Mouse (Mus musculus) urinary bladder, postnatal 14 days (tissue): ENCODE data around the gene Iqce.

Source experiments
- DNase-seq: peaks from one replicate; pipeline ENCODE4 v3.0.0; 2021; ENCODE audit warnings: low spot score

Iqce gene

DNA sequence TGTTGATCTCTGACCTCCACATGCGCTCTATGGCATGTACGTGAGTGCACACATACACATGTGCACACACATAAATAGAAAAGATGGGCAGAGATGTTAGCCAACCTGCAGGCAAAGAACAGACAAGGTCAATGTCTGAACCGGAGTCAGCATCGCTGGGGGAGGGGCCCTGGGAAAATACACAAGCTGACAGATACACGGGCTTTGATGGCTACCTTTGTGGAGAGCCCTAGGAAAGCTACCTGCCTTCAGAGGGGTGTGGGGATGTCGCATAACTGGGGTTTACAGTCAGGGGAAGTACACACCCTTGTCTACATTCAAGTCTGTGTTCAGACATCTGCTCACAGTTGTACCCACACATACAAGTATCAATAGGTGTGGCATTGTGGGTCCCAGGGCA lies 63.7 kb downstream of the Iqce start:
- no peak for DNase-seq

DNA sequence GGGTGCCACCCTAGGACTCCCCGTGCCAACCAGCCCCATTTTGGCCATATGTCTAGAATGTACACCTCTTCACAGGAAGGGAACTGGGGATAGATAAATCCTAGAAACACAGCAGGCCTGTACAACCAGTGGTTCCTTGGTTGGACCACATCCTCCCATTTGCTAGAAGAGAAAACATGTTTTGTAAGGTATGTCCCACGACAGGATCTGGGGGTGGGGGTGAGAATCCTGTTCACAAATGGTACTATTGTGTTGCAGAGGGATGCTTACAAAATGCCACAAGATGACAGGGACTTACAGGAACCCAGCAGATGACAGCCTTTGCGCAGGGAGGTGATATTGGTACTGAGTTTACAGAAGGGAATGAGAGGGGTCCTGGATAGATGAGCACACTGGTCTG lies 64.2 kb downstream of the Iqce start:
- no peak for DNase-seq

DNA sequence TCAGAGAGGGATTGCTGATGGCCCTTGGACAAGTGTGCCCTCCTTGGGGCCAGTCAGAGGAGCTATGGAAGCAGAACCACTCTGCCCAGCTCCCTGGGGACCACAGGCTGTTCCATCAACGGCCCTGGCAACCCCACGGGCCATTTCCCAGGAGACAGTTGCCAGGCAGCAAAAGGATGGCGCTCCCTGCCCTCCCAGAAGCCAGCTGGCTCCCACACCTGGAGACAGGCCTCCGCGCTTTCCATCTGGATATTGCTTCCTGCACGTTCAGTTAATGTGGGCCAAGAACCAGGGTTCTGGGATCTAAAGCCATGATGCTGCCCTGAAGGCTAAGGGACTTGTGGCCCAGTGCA lies 65.1 kb downstream of the Iqce start:
- DNase-seq: no peak

DNA sequence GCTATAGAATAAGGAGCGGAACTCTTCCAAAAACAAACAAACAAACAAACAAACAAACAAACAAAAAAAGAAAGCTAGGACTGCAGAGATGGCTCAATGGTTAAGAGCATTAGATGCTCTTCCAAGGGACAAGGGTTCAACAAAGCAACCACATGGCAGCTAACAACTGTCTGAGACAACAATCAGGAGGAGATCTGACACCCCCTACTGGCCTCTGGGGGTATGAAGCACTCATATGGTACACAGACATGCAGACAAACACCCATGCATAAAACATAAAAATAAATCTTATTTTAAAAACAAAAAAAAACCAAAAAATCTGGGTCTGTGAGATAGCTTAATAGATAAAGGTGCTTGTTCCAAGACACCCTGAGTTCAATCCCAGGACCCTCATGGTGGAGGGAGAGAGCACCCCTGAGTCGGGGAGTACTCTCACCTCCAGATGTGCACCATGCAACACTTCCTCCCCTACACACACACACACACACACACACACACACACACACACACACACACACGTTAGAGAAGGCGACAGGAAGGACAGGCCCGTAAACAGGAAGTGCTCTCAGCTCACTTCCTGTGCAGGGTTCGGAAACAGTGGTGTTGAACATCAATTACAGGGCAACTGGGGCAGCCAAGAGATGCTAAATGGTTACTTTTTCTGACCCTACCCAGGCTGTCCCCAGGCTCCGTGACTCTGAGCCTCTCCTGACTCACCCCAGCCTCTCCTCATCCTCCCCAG lies 65.7 kb downstream of the Iqce start:
- DNase-seq: no peak

DNA sequence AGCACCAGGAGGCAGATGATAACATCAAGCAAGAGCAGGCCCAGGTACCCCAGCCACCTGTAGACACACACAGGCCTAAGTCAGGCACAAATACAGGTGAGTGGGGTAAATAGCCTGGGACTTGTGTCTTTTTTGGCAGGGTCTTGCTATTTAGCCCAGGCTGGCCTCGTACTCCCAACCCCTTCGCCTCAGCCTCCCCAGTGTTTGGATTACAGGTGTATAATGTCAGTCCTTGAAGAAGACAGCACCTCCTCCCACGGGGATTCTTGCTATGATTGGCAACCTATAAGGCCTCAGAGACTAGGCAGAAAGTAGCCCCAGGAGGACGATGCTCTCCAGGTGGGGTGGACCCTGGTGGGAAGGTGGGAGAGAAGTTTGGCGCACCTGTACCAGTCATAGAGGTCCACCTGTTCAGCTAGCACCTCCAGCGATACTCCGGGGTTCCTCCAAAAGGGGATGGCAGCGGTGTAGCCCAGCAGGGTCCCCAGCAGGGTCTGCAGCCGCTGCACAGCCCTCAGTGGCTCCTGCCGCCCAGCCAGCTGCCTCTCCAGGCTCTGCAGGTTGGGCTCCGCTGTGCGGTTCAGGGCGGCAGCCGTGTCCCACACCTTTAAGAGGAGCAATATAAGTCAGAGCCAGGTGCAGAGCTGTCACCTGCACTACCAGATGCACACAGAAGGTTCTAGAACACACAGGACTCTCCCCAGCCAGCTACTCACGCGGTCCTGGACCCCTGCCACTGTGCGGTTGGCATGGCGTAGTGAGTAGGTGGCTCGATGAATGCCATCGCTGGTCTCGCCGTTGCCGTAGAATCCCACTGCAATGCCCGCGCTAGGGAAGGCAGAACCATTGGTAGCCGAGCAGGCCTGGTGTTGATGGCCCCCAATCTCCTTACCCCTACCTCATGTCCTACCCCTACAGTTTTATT lies 67.1 kb downstream of the Iqce start:
- DNase-seq: no peak

DNA sequence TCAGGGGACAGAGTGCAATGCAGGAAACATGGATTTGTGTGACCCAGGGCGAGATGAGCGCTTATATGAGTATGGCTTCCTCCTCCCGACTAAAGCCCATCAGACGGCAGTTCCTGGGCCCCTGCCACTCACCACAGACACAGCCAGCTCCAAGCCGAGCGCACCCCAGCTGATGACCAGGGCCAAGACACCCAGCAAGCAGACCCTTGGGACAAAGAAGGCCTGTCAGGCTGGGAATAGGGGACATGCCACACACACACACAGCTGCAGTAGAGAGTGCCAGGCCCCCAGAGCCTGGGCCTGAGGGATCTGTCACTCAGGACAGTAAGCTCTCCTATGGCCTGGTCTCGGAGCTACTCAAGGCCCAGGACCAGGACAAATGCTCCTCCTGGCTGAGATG lies 68.7 kb downstream of the Iqce start:
- no peak for DNase-seq

DNA sequence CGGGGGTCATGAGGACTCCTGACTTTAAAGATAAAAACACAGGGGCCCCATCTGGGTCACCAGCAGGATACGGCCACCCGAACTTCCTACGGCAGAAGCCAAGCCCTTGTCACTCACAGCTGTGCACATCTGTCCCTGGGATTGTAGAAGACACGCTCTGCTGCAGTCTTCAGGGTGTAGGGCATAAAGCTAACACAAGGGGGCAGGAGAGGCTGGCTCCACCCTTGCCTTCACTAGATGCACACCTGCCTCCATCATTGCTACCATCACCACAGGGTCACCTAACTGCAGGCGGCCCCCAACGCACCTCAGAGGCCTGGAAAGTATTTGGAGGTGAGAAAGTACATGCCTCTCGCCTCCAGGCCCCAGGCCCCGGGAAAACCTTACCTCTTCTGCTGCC lies 73.2 kb downstream of the Iqce start:
- DNase-seq: no peak

DNA sequence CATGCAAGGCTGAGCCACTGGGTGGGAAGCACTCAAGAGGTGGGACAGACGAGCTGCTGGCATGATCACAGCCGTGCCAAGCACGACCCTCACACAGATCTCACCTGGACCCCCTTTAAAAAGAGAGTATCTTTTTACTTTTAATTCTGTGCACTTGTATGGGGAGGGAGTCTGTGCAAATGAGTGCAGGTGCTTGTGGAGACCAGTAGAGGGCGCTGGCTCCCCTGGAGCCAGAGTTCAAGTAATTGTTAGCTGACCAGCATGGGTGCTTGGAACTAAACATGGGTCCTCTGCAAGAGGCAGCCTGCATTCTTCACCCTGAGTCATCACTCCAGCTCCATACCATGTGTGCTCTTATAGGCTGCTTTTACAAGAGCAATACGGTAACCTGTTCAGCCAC lies 74.6 kb downstream of the Iqce start:
- DNase-seq: no peak

DNA sequence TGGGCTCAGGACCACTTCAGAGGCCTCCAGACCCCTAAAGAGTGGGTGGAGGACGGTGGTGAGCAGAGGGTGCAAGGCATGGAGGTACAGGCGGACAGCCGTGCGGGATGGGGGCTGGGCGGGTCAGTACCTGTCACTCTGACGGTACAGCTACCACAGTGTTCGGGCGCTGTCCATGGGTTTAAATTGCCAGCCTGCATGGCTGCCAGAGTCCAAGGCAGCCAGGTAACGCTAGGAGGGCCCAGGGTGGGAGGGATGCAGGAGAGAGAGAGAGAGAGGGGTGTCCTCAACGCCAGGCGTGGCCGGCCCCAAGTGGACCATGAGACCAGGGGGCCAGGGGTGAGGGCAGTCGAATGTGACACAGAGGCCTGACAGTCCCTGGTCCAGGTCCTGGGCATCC lies 77.2 kb downstream of the Iqce start:
- DNase-seq: no peak

DNA sequence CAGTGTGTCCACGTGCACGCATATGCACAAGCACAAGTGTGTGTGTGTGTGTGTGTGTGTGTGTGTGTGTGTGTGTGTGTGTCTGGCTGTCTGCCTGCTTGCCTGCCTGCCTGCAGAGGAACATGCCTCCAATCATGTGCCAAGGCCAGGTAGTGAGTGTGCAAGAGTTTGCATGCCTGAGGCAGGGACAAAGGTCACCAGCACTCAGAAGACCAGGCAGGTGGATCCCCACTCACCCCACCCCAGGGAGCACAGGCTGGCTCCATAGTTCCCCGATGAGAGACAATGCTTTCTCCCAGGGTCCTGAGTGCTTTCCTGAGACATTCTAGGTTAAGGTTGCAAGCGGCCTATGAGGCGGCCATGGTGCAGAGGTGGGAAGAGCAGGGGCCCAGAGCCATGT lies 77.9 kb downstream of the Iqce start:
- DNase-seq: no peak

DNA sequence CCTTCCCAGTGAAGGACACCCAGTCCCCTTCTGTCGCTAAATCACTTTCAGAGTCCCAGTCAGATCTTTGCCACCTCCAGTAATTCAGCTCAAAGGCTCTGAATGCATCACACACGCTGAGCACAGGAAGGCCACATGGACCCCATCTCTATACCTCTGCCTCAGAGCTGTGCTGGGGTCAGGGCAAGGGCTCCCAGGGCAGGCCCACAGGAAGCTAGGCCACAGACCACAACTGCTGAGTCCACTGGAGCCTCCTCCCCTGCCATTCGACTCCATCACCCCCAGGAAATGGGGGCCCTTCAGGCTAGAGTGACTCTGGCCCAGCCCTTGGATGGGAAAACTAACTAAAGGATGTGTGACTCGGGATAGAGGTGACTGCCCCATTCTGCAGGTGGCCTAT lies 78.4 kb downstream of the Iqce start:
- no peak for DNase-seq

DNA sequence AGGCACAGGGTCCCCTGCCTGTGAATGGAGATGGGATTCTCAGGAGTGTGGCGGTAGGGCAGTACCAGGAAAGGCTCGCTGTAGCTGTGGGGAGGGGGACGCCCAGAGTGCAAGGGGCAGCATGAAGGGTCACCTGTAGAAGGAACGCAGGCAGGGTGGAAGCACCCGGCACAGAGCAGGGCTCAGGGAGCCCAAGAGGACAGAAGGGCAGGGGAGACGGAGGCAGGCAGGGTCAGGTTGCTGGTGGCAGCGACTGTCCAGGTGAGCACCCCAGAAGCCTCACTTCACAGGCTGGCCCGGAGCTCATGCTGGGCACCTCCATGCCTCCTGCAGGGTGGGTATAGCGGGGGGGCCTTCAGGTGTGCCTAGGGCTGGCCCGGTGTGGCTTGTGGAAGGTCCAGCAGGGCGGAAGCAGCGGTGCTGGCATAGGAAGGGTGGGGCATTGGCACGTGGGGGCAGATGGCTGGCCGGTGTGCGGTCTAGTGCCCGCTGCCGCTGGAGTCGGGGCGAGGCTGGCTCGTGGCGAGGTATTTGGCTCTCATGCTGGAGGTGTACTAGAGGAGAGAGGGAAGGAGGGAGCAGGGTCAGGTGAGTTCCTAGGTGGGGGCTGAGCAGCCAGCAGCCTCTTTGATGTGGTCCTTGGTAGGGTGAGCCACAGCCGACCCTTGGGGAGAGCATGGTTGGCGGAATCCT lies 79.1 kb downstream of the Iqce start:
- DNase-seq: no peak

DNA sequence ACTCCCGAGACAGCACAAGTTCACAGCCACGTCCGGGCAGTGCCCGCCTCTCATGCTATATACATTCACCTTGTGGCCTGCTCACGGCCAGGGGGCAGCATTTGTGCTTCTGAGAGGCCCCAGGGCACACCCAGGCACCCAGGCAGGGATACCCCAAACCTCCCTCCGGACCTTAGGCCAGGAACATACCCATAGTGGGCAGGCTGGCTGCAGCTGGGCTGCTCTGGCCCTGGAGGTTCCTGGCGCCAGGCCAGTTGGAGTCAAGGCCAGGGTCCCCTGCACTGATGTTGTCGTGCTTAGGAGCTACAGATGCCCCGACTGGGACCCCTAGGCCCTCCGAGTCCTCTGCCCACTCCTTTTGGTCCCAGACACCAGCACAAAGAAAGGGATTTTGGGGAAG lies 80.7 kb downstream of the Iqce start:
- DNase-seq: no peak

DNA sequence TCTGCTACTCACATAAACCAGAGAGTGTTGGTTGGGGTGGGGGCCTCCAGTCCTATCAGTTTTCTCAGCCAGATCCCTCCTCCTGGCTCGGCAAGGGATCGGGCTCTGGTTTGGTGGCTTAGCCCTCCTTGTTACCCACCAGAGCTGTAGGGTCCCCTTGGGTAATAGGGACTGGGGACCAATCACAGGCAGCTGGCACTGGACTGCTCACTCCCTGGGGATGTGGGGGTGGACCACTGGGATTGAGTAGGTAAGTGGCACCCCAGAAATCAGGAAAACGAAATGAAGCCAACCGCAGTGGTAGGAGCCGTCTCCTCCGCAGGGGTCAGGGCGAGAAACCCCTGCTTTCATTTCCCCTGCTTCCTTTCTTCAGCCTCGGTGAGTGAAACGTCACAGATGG lies 81.1 kb downstream of the Iqce start:
- DNase-seq: no peak

DNA sequence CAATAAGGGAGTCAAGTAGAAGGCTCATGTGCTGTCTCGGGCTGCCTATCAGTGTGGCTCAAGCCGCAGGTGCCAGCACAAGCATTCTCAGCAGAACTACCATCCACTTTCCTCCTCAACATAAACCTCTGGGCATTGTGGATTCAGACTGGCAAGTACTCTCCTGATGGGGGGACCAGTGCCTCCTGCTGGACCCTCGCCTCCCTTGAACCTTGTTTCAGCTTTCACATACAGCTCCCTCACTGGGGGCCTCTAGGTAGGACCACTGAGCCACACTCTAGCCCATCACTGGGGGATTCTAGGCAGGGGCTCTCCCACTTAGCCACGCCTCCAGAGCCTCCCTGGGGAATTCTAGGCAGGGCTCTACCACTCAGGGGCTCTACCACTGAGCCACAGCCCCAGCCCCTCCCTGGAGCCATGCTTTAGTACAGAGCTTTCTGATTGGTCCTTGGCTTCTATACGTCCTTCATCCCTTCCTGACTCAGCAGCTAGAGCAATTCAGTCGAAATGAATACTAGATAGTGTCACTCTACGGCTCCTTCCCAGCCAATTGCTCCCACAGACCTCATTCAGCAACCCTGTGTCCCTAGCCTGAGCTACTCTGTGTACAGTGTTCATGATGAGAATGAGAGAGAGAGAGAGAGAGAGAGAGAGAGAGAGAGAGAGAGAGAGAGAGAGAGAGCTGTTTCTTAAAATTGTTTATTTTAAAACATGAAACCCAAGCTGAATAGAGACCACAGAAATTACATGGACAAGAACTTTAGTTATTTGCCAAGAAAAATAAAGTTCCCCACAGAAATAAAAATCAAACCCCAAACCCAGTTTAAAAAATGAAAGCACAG lies 82.1 kb downstream of the Iqce start:
- DNase-seq: no peak

DNA sequence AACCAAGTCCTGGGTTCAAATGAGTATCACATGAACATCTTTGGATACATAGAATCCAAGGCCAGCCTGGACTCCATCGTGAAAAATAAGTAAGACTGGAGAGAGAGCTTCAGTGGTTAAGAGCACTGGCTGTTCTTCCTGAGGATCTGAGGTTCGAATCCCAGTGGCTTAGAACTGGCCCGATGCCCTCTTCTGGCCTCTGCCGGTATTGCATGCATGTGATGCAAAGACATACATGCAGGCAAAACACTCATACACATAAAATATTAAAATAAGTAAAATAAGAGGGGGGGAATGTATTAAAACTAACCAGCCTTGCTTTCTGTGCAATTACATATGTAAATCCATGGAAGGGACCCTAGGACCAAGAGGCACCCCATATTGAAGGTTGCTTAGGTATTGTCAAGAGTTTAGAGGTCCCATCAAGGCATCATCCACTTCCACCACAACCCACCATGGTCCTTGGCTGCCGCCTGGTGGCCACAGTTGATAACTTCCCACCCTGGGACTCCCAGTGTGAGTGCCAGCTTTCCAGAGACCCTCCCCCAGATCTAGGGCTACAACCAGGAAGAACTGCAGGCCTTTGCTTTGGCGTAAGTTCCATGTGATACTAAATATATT lies 82.9 kb downstream of the Iqce start:
- peak; percentile 80 for DNase-seq

DNA sequence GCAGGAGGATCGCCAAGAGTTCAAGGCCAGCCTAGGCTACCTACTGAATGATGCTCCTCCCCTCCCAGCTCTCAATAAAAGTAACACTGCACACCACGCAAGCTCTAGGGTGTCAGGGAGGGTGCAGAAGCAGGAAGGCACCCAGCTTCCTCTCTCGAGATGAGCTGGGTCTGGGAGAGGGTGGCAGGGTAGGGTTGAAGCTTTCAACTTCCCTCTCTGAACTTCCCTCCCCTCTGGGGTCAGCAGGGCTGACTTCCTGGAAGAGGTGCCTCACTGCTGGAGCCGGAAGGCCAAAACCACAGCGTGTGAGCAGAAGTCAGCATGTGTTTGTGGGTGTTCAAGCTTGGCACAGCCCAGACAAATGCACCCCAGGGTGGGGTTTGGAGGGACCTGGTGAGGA lies 84.5 kb downstream of the Iqce start:
- DNase-seq: peak; percentile 25

DNA sequence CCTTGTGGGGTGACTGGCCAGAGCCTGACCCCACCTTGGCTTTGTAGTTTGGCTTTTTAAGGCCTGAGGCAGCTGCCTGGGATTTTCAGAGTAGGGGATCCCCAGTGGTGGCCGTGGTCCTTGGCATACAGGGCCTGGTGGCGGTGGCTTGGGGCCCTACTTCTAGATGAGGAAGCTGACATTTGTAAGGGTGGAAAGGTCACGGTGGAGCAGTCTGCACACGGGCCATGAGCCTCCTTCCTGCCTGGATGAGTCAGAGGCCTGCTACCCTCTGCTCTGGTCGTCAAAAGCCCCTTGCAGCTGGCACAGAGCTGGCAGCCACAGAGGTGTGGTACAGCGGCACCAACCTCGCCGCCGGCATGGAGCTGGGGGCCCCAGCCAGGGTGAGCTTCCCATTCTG lies 85.5 kb downstream of the Iqce start:
- DNase-seq: peak; percentile 32

DNA sequence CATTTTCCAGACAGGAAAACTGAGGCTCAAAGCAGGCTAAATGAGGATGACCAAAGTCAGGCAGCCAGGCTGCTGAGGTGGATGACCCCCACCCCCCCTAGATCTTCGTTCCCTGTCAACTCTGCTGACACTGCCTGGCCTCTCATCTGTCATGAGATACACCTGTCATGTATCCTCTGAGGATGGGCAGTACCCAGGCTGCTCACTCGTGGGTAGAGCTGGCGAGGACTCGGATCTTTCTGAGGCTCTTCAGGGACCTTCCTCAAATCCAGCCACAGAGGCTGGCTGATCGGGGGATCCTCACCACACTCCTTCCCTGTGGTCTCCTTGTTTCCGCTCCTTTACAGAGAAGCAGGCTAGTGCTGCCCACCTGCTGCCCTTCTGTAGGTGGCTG lies 86.1 kb downstream of the Iqce start:
- no peak for DNase-seq

DNA sequence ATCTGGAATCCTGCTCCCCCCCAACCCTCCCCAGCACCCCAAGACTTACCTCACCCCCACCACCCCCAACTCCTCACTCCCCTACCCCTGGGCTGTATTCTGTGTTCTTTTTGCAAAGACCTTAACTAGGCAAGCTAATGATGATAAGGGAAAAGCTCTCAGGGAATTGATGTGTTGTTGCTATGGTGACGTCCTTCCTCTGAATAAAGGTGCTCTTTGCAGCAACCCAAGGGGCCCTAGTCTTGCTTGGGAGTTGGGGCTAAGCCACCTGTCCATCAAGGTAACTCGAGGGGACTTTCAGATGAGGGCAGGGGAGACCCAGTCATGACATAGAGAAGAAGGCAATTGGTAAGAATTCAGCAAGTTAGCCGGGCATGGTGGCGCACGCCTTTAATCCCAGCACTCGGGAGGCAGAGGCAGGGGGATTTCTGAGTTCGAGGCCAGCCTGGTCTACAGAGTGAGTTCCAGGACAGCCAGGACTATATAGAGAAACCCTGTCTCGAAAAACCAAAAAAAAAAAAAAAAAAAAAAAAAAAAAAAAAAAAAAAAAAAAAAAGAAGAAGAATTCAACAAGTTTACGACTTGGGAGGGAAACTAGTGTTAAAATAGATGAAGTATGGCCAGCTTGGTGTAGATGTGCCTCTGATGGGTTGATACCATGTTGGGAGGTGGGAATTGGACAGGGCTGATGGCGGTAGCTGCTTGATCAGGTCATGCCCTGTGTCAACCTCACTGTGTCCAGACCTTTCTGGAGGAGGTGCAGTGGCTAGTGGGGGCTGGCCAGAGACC lies 86.7 kb downstream of the Iqce start:
- no peak for DNase-seq

DNA sequence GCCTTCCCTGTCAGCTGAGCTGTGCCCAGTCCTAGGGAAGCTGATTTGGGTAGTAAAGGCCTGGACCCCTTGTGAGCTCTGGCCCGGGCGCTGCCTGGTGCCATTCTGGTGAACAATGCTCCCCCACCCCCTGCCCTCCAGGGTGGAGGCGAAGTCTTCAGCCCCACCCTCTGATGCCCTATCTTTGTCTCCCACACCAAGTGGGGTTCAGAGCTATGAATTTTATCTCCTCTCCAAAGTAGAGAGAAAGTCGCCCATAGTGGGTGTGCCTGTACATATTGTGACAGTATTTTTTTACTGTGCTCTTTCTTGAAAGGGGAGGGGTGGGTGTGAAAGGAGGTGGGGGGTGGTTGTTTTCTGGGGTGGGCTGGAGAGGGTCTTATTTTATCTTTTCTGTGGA lies 87.3 kb downstream of the Iqce start:
- DNase-seq: no peak
